Mouse (Mus musculus) liver, embryonic 11.5 days (tissue): ENCODE data around the gene Plekhj1. TPM values are rescaled to one million over a fixed set of nuclear protein-coding genes. Genes with fewer than 3 reads are reported as not detected.

ENCODE experiments used
- ATAC-seq: fragments of 200-750 bp; cut with Nextera tagmentation; replicated peaks from 2 replicates; pipeline ENCODE4 v1.8.0; 2017; ENCODE audit warnings: moderate number of reproducible peaks, mild to moderate bottlenecking, moderate TSS enrichment, moderate library complexity; ENCODE audit not compliant: low FRiP score
- DNase-seq: peaks from one replicate; pipeline ENCODE4 v3.0.0-alpha.2; 2017; ENCODE audit warnings: low spot score
- H3K27ac ChIP-seq: fragments of 300-500 bp; sonication (generic); 2 replicates; pipeline ENCODE4 v1.5.1; 2014; ENCODE audit warnings: mild to moderate bottlenecking, low read depth, low read length, control low read depth
- H3K27me3 ChIP-seq: fragments of 300-500 bp; sonication (generic); replicated peaks from 2 replicates; pipeline ENCODE4 v1.6.1; 2014; ENCODE audit warnings: low read length, mixed read lengths; ENCODE audit not compliant: control insufficient read depth, insufficient read depth
- H3K36me3 ChIP-seq: fragments of 300-500 bp; sonication (generic); 2 replicates; pipeline ENCODE4 v1.6.1; 2014; ENCODE audit warnings: mild to moderate bottlenecking, low read length, moderate library complexity, mixed read lengths; ENCODE audit not compliant: control insufficient read depth, insufficient read depth
- H3K4me1 ChIP-seq: fragments of 300-500 bp; sonication (generic); replicated peaks from 2 replicates; pipeline ENCODE4 v1.6.1; 2014; ENCODE audit warnings: low read length, mixed read lengths; ENCODE audit not compliant: control insufficient read depth, insufficient read depth
- H3K4me2 ChIP-seq: fragments of 300-500 bp; sonication (generic); 2 replicates; pipeline ENCODE4 v1.6.1; 2014; ENCODE audit warnings: mild to moderate bottlenecking, control low read depth, moderate library complexity
- H3K4me3 ChIP-seq: fragments of 300-500 bp; sonication (generic); 2 replicates; pipeline ENCODE4 v1.5.1; 2014; ENCODE audit warnings: low read depth, low read length, control low read depth
- H3K9ac ChIP-seq: fragments of 300-500 bp; sonication (generic); 2 replicates; pipeline ENCODE4 v1.6.1; 2014; ENCODE audit warnings: low read depth, low read length, control low read depth
- H3K9me3 ChIP-seq: fragments of 300-500 bp; sonication (generic); 2 replicates; pipeline ENCODE4 v1.6.1; 2016; ENCODE audit warnings: low read length, inconsistent platforms, mixed read lengths; ENCODE audit not compliant: control insufficient read depth
- WGBS: fragments of 180-500 bp; shearing (Covaris S2); extraction: QIAGEN DNeasy Blood & Tissue Kit; methylation state at CpG from one replicate; pipeline ENCODE4 v1.1.7; 2014; 5-methylcytosine and 5-hydroxymethylcytosine counted together
- microRNA counts: library from miRNA; unstranded; fragments of <30 nt; microRNA quantifications from one replicate; lab custom pipeline; 2015
- microRNA-seq: library from miRNA; unstranded; fragments of <30 nt; microRNA quantifications from one replicate; pipeline ENCODE4, GENCODE M21; 2017; ENCODE audit warnings: borderline number of aligned reads
- polyA plus RNA-seq: library from polyadenylated mRNA; unstranded; fragments of >200 nt; fragmentation: Nextera tagmentation; extraction: Ambion mirVana; gene quantifications from 2 replicates; pipeline ENCODE4 v1.2.1, GENCODE M21; 2014

Gene Plekhj1
- polyA plus RNA-seq, 1 experiment from 2014 or later, result 188 TPM

GRCm38 (mm10) chr10:80755291-80756015 is 43.0 kb downstream of the Plekhj1 start:
- DNase-seq (peak; percentile 46), ATAC-seq (peak; percentile 44)
- H3K4me2 ChIP-seq, result peak overlapping the region; percentile 83
- H3K9me3 ChIP-seq, result no peaks in the 10 kb centered on the region
- H3K4me3 ChIP-seq, result peak overlapping the region; percentile 95
- under 1% methylated on average over 56 of the region's 75 CpGs for WGBS
- peak overlapping the region; percentile 94 for H3K9ac ChIP-seq
- H3K27ac ChIP-seq, result peak overlapping the region; percentile 81
- H3K27me3 ChIP-seq, result no peaks in the 10 kb centered on the region
- no peaks in the 10 kb centered on the region for H3K36me3 ChIP-seq
- H3K4me1 ChIP-seq, result peaks cover 57% of the 10 kb centered on the region

DNA sequence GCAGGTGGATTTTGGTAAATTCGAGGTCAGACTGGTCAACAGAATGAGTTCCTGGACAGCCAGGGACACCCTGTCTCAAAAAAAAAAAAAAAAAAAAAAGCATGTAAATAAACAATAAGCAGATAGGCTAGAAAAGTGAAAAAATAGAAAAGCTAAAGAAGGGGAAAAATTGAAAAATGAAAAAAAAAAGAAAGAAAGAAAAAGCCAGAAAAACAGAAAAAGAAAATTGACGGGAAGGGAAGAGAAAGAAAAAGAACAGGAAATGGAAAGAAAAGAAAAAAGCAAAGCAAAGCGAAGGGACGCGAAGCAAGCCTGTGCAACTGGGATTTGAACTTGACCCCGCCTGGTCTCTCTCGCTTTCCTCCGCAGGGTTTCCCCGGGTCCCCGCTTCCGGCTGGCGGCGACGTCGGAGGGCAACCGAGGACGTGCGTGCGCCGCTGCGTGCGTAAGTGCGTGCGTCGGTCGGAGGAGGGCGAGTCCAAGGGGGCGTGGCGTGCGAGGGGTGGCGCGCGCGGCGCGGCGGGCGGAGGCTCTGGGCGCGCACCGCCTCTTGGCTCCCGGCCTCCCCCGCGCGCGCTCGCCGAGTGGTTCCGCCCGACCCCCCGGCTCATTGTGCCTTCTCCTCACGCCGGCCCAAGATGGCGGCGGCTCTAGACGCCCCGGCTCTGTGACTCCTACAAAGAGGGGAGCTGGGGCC is 43.7 kb downstream of the Plekhj1 start, which contains the start of gene Dot1l:
Dot1l (plus strand) TSS at position 613 of the 697 bp plus-strand sequence.
- WGBS, result under 1% methylated on average over 56 of the region's 57 CpGs
- no peaks in the 10 kb centered on the region for H3K27me3 ChIP-seq
- H3K9ac ChIP-seq, result peak within 1 kb of the TSS; percentile 94
- H3K9me3 ChIP-seq, result no peaks in the 10 kb centered on the region
- H3K4me3 ChIP-seq, result peak within 1 kb of the TSS; percentile 95
- H3K4me2 ChIP-seq, result peak within 1 kb of the TSS; percentile 83
- H3K36me3 ChIP-seq, result no peaks in the 10 kb centered on the region
- peak within 1 kb of the TSS; percentile 81 for H3K27ac ChIP-seq
- peak; percentile 86 for ATAC-seq
- peaks cover 53% of the 10 kb centered on the region for H3K4me1 ChIP-seq
- DNase-seq, result peak; percentile 99

- 5% methylated on average over 6 of the region's 6 CpGs for WGBS
- DNase-seq, result peak; percentile 89
- H3K4me3 ChIP-seq, result peak overlapping the region; percentile 24
- H3K9me3 ChIP-seq, result no peaks in the 10 kb centered on the region
- H3K4me2 ChIP-seq, result peak overlapping the region; percentile 80
- peak overlapping the region; percentile 10 for H3K27ac ChIP-seq
- peaks cover 28% of the 10 kb centered on the region for H3K4me1 ChIP-seq
- peak; percentile 83 for ATAC-seq
- H3K36me3 ChIP-seq, result no peaks in the 10 kb centered on the region
- peak overlapping the region; percentile 36; the same call in 1 of the 2 replicates for H3K9ac ChIP-seq
- H3K27me3 ChIP-seq, result no peaks in the 10 kb centered on the region
Measured at GRCm38 (mm10) chr10:80752079-80752625, 46.3 kb downstream of the Plekhj1 start.

DNA sequence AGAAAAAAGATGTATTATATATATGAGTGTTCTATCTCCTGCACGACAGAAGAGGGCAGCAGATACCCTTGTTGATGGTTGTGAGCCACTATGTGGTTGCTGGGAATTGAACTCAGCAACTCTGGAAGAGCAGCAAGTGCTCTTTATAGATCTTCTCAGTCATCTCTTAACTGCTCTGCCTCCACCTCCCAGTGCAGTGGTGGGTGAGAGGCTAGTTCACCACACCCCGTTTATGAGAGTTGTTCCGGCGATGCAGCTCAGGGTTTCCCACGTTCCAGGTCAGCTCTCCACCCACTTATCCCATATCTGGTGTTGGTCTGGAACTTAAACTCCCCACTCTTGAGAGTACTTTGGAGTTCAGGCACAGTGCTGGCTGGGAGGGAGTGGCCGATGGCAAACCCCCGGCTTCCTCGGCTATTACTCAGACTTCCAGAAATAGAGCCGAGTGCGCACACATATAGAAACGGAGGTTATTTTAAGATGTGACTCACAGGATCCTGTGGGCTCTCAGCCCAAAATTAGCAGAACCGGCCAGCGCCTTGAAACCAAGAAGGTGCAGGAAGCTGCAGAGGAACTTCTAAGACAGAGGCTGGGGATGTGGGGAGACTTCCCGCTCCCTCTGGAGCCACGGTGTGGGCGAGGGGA is 47.1 kb downstream of the Plekhj1 start:
- ATAC-seq (no peak), DNase-seq (peak; percentile 46)
- no peaks in the 10 kb centered on the region for H3K27me3 ChIP-seq
- 8% methylated on average over 16 of the region's 16 CpGs for WGBS
- H3K4me3 ChIP-seq, result peak overlapping the region; percentile 24
- H3K9me3 ChIP-seq, result no peaks in the 10 kb centered on the region
- H3K4me2 ChIP-seq, result peak overlapping the region; percentile 80
- peak overlapping the region; percentile 36; the same call in 1 of the 2 replicates for H3K9ac ChIP-seq
- peak overlapping the region; percentile 16 for H3K27ac ChIP-seq
- peaks cover 20% of the 10 kb centered on the region for H3K4me1 ChIP-seq
- no peaks in the 10 kb centered on the region for H3K36me3 ChIP-seq

DNA sequence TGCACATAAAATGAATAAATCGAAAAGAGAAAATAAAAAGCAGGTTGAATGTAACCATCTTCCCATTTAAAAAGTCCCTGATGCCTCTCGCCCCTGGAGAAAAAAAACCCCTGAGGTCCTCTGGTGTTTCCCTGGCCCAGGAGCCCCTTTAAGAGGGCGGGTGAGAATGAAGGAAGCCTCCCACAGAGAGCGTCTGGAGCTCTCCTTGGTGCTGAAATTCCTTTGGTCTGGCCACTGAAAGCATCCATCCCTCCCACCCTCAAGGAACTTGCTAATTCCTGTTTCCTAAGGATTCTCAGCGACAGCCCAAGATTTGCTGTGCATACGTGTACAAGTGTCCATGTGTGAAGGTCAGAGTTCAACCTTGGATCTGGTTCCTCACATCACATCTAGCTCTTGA is 49.8 kb downstream of the Plekhj1 start:
- Histone ChIP-seq H3K4me1 (peaks cover 20% of the 10 kb centered on the region), H3K4me3 (no peak overlapping the region), H3K9ac (no peak overlapping the region), H3K9me3 (no peaks in the 10 kb centered on the region), H3K4me2 (no peak overlapping the region), H3K36me3 (no peaks in the 10 kb centered on the region), H3K27me3 (no peaks in the 10 kb centered on the region), H3K27ac (no peak overlapping the region)
- ATAC-seq (no peak), DNase-seq (peak; percentile 61)
- 11% methylated on average over 6 of the region's 6 CpGs for WGBS

DNA sequence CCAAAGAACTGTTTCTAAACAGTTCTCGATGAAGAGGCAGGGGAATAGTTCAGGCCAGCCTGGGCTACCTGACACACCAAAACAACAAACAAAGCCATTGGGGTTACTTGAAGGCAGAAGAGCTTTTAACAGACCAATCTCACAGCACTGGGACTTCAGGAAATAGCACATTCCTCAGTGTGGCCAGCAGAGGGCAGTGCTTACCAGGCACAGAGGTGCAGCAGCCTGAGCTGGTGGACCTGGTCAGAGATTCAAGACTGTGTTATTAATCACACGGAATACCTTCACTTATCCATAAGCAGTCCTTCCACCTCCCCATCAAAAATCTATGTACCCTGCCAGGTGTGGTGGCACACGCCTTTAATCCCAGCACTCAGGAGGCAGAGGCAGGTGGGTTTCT is 51.0 kb downstream of the Plekhj1 start:
- H3K9me3 ChIP-seq, result no peaks in the 10 kb centered on the region
- DNase-seq (peak; percentile 64), ATAC-seq (no peak)
- no peaks in the 10 kb centered on the region for H3K36me3 ChIP-seq
- H3K4me3 ChIP-seq, result no peak overlapping the region
- H3K4me2 ChIP-seq, result no peak overlapping the region
- H3K4me1 ChIP-seq, result peaks cover 20% of the 10 kb centered on the region
- H3K27me3 ChIP-seq, result no peaks in the 10 kb centered on the region
- H3K27ac ChIP-seq, result no peak overlapping the region
- H3K9ac ChIP-seq, result no peak overlapping the region
- 12% methylated on average over 3 of the region's 3 CpGs for WGBS

MicroRNAs within 50 kb of the gene (microRNA counts, 519-probe panel; counts per million panel counts)
- microRNA mmu-miR-1982 (lab: Ali Mortazavi, UCI), result not detected

Small RNA genes within 50 kb of the gene (microRNA-seq; reads per million reads assigned to microRNA genes)
- gene Mir1982, result 10.6 reads per million, percentile 23 among the genes with 10 or more reads in this experiment

Other genes with a start within 250 kb of the Plekhj1 start
- gene Rexo1, start 237.1 kb downstream of the Plekhj1 start, polyA plus RNA-seq, result 31.8 and 33.4 TPM in 2 replicates
- gene Klf16, start 221.3 kb downstream of the Plekhj1 start, polyA plus RNA-seq, result 10.0 and 11.4 TPM in 2 replicates
- 89.7 and 96.5 TPM in 2 replicates for gene Abhd17a, start 208.3 kb downstream of the Plekhj1 start, polyA plus RNA-seq
- 93.9 and 94.3 TPM in 2 replicates for gene Scamp4, start 195.8 kb downstream of the Plekhj1 start, polyA plus RNA-seq
- 9.7 TPM in 2 replicates for gene Adat3, start 195.7 kb downstream of the Plekhj1 start, polyA plus RNA-seq
- gene Gm49322, start 192.6 kb downstream of the Plekhj1 start, polyA plus RNA-seq, result 3.6 TPM in 2 replicates
- gene Csnk1g2, start 175.8 kb downstream of the Plekhj1 start, polyA plus RNA-seq, result 92.3 and 96.1 TPM in 2 replicates
- 38.0 and 38.4 TPM in 2 replicates for gene Btbd2, start 141.6 kb downstream of the Plekhj1 start, polyA plus RNA-seq
- 124 and 128 TPM in 2 replicates for gene Mknk2, start 120.5 kb downstream of the Plekhj1 start, polyA plus RNA-seq
- gene Mob3a, start 96.6 kb downstream of the Plekhj1 start, polyA plus RNA-seq, result 56.7 and 57.3 TPM in 2 replicates
- 5.7 and 6.8 TPM in 2 replicates for gene Izumo4, start 96.4 kb downstream of the Plekhj1 start, polyA plus RNA-seq
- 53.1 and 53.2 TPM in 2 replicates for gene Ap3d1, start 56.4 kb downstream of the Plekhj1 start, polyA plus RNA-seq
- 23.9 and 28.2 TPM in 2 replicates for gene Dot1l, start 43.4 kb downstream of the Plekhj1 start, polyA plus RNA-seq
- 116 and 121 TPM in 2 replicates for gene Sf3a2, start 428 bp downstream of the Plekhj1 start, polyA plus RNA-seq
- 0.14 TPM in 1 of 2 replicates, not detected in the other for gene Amh, start 6.6 kb upstream of the Plekhj1 start, polyA plus RNA-seq
- 1.1 and 1.5 TPM in 2 replicates for gene Jsrp1, start 14.9 kb upstream of the Plekhj1 start, polyA plus RNA-seq
- gene Oaz1, start 28.0 kb upstream of the Plekhj1 start, polyA plus RNA-seq, result 1,793 and 1,800 TPM in 2 replicates
- 0.05 TPM in 1 of 2 replicates, not detected in the other for gene Lingo3, start 45.4 kb upstream of the Plekhj1 start, polyA plus RNA-seq
- gene Lsm7, start 56.6 kb upstream of the Plekhj1 start, polyA plus RNA-seq, result 403 and 453 TPM in 2 replicates
- 58.5 and 63.8 TPM in 2 replicates for gene Sppl2b, start 56.6 kb upstream of the Plekhj1 start, polyA plus RNA-seq
- not detected in 2 replicates for gene Tmprss9, start 73.2 kb upstream of the Plekhj1 start, polyA plus RNA-seq
- 396 and 445 TPM in 2 replicates for gene Timm13, start 102.3 kb upstream of the Plekhj1 start, polyA plus RNA-seq
- 16.2 and 18.2 TPM in 2 replicates for gene Lmnb2, start 119.6 kb upstream of the Plekhj1 start, polyA plus RNA-seq
- 4.0 and 5.0 TPM in 2 replicates for gene Gadd45b, start 131.4 kb upstream of the Plekhj1 start, polyA plus RNA-seq
- gene Gng7, start 216.3 kb upstream of the Plekhj1 start, polyA plus RNA-seq, result 1.8 and 2.1 TPM in 2 replicates
- 0.45 TPM in 1 of 2 replicates, not detected in the other for gene Diras1, start 227.0 kb upstream of the Plekhj1 start, polyA plus RNA-seq
- gene Slc39a3, start 238.8 kb upstream of the Plekhj1 start, polyA plus RNA-seq, result 9.1 and 9.4 TPM in 2 replicates